Mouse (Mus musculus): ENCODE measurements at regions not wholly inside any gene's neighbourhood (a gene's known extent, or its start where the extent isn't known, plus 50 kb on each side); places are given as distances from the start of the nearest gene placed in this dataset.

GRCm38 (mm10) chr12:17097800-17098271 is 78.9 kb downstream of the Kcnf1 start:
- Histone ChIP-seq H3K4me2 (replicated peaks; ENCODE audit: low read depth, low read length, severe bottlenecking) (peak overlapping the region; percentile 20), H3K9ac (ENCODE audit: low read depth, low read length, severe bottlenecking) (no peak overlapping the region), H3K9me3 (ENCODE audit: control insufficient read depth, low read length) (no peaks in the 10 kb centered on the region), H3K27me3 (ENCODE audit: control insufficient read depth, insufficient read depth, low read length) (no peaks in the 10 kb centered on the region), H3K27ac (replicated peaks; ENCODE audit: low read depth, low read length) (no peak overlapping the region), H3K36me3 (ENCODE audit: control insufficient read depth, insufficient read depth, low read length) (no peaks in the 10 kb centered on the region), H3K4me1 (ENCODE audit: control insufficient read depth, insufficient read depth, low read length) (peaks cover 8% of the 10 kb centered on the region; the same call in 1 of the 2 replicates), H3K4me3 (replicated peaks; ENCODE audit: low read length) (no peak overlapping the region)
- ATAC-seq (ENCODE audit: low FRiP score, low read depth) (no peak; the same call in 1 of the 2 replicates), DNase-seq (ENCODE audit: low spot score) (no peak)
- TF ChIP-seq POLR2A (IDR thresholded peaks at IDR 0.05; ENCODE audit: borderline replicate concordance, extremely low read depth, insufficient read depth, insufficient read length) = no peak
- 6% methylated on average over 15 of the region's 15 CpGs for WGBS

- DNase-seq (ENCODE audit: low spot score) = no peak
- no peaks in the 10 kb centered on the region for H3K9me3 ChIP-seq (ENCODE audit: control insufficient read depth, low read length)
- no peak overlapping the region for H3K4me2 ChIP-seq (replicated peaks; ENCODE audit: low read depth, low read length, severe bottlenecking)
- H3K9ac ChIP-seq (ENCODE audit: low read depth, low read length, severe bottlenecking) = no peak overlapping the region
- H3K36me3 ChIP-seq (ENCODE audit: control insufficient read depth, insufficient read depth, low read length) = no peaks in the 10 kb centered on the region
- WGBS = 95% methylated on average over 4 of the region's 4 CpGs
- H3K27ac ChIP-seq (replicated peaks; ENCODE audit: low read depth, low read length) = no peak overlapping the region
- peaks cover 8% of the 10 kb centered on the region; the same call in 1 of the 2 replicates for H3K4me1 ChIP-seq (ENCODE audit: control insufficient read depth, insufficient read depth, low read length)
- ATAC-seq (ENCODE audit: low FRiP score, low read depth) = no peak
- no peaks in the 10 kb centered on the region for H3K27me3 ChIP-seq (ENCODE audit: control insufficient read depth, insufficient read depth, low read length)
- no peak overlapping the region for H3K4me3 ChIP-seq (replicated peaks; ENCODE audit: low read length)
- TF ChIP-seq POLR2A (IDR thresholded peaks at IDR 0.05; ENCODE audit: borderline replicate concordance, extremely low read depth, insufficient read depth, insufficient read length) = no peak
Measured at GRCm38 (mm10) chr12:17094758-17095157, 81.9 kb downstream of the Kcnf1 start.

GRCm38 (mm10) chr12:17093772-17094171 is 82.2 kb upstream of the 2410004P03Rik start:
- DNase-seq (ENCODE audit: low spot score) = no peak

GRCm38 (mm10) chr12:17091058-17091457 is 79.5 kb upstream of the 2410004P03Rik start:
- no peaks in the 10 kb centered on the region for H3K9me3 ChIP-seq (ENCODE audit: control insufficient read depth, low read length)
- H3K27ac ChIP-seq (replicated peaks; ENCODE audit: low read depth, low read length) = no peak overlapping the region
- no peaks in the 10 kb centered on the region for H3K27me3 ChIP-seq (ENCODE audit: control insufficient read depth, insufficient read depth, low read length)
- DNase-seq (ENCODE audit: low spot score) = no peak
- no peak for TF ChIP-seq POLR2A (IDR thresholded peaks at IDR 0.05; ENCODE audit: borderline replicate concordance, extremely low read depth, insufficient read depth, insufficient read length)
- no peak for ATAC-seq (ENCODE audit: low FRiP score, low read depth)
- H3K4me3 ChIP-seq (replicated peaks; ENCODE audit: low read length) = no peak overlapping the region
- H3K36me3 ChIP-seq (ENCODE audit: control insufficient read depth, insufficient read depth, low read length) = no peaks in the 10 kb centered on the region
- 40% methylated on average over 10 of the region's 10 CpGs for WGBS
- no peak overlapping the region for H3K4me2 ChIP-seq (replicated peaks; ENCODE audit: low read depth, low read length, severe bottlenecking)
- no peak overlapping the region for H3K9ac ChIP-seq (ENCODE audit: low read depth, low read length, severe bottlenecking)
- no peaks in the 10 kb centered on the region; the same call in 1 of the 2 replicates for H3K4me1 ChIP-seq (ENCODE audit: control insufficient read depth, insufficient read depth, low read length)

More at GRCm38 (mm10) chr12:17093772-17094171, 82.2 kb upstream of the 2410004P03Rik start:
- H3K9me3 ChIP-seq (ENCODE audit: control insufficient read depth, low read length) = no peaks in the 10 kb centered on the region
- no peak overlapping the region for H3K4me2 ChIP-seq (replicated peaks; ENCODE audit: low read depth, low read length, severe bottlenecking)
- H3K4me1 ChIP-seq (ENCODE audit: control insufficient read depth, insufficient read depth, low read length) = peaks cover 8% of the 10 kb centered on the region; the same call in 1 of the 2 replicates
- no peak overlapping the region for H3K27ac ChIP-seq (replicated peaks; ENCODE audit: low read depth, low read length)
- H3K27me3 ChIP-seq (ENCODE audit: control insufficient read depth, insufficient read depth, low read length) = no peaks in the 10 kb centered on the region
- ATAC-seq (ENCODE audit: low FRiP score, low read depth) = no peak
- WGBS = 63% methylated on average over 3 of the region's 3 CpGs
- H3K4me3 ChIP-seq (replicated peaks; ENCODE audit: low read length) = no peak overlapping the region
- H3K9ac ChIP-seq (ENCODE audit: low read depth, low read length, severe bottlenecking) = no peak overlapping the region
- TF ChIP-seq POLR2A (IDR thresholded peaks at IDR 0.05; ENCODE audit: borderline replicate concordance, extremely low read depth, insufficient read depth, insufficient read length) = no peak
- H3K36me3 ChIP-seq (ENCODE audit: control insufficient read depth, insufficient read depth, low read length) = no peaks in the 10 kb centered on the region

- TF ChIP-seq POLR2A (IDR thresholded peaks at IDR 0.05; ENCODE audit: borderline replicate concordance, extremely low read depth, insufficient read depth, insufficient read length) = no peak
- H3K4me2 ChIP-seq (replicated peaks; ENCODE audit: low read depth, low read length, severe bottlenecking) = no peak overlapping the region
- H3K27me3 ChIP-seq (ENCODE audit: control insufficient read depth, insufficient read depth, low read length) = no peaks in the 10 kb centered on the region
- DNase-seq (ENCODE audit: low spot score) (no peak), ATAC-seq (ENCODE audit: low FRiP score, low read depth) (0 out of 2 replicates have a peak, but pooled peaks have one; percentile 47)
- no peaks in the 10 kb centered on the region for H3K36me3 ChIP-seq (ENCODE audit: control insufficient read depth, insufficient read depth, low read length)
- H3K9ac ChIP-seq (ENCODE audit: low read depth, low read length, severe bottlenecking) = no peak overlapping the region
- no peak overlapping the region for H3K27ac ChIP-seq (replicated peaks; ENCODE audit: low read depth, low read length)
- H3K9me3 ChIP-seq (ENCODE audit: control insufficient read depth, low read length) = no peaks in the 10 kb centered on the region
- 40% methylated on average over 7 of the region's 7 CpGs for WGBS
- H3K4me1 ChIP-seq (ENCODE audit: control insufficient read depth, insufficient read depth, low read length) = no peaks in the 10 kb centered on the region; the same call in 1 of the 2 replicates
- H3K4me3 ChIP-seq (replicated peaks; ENCODE audit: low read length) = no peak overlapping the region
Measured at GRCm38 (mm10) chr12:17089710-17090339, 78.3 kb upstream of the 2410004P03Rik start.
